Mouse (Mus musculus) small intestine, adult 2 months (tissue): ENCODE data around the gene Glis1. TPM values are rescaled to one million over a fixed set of nuclear protein-coding genes. Genes with fewer than 3 reads are reported as not detected.

Source experiments
- H3K27ac ChIP-seq: fragments of 200-500 bp; 2 replicates; pipeline ENCODE4 v1.5.1; 2012; ENCODE audit warnings: low read depth, low read length, control low read depth, inconsistent platforms; ENCODE audit not compliant: insufficient read depth
- H3K27me3 ChIP-seq: fragments of 200-500 bp; 2 replicates; pipeline ENCODE4 v1.6.1; 2012; ENCODE audit warnings: mild to moderate bottlenecking, moderate library complexity, low read length, inconsistent platforms; ENCODE audit not compliant: control insufficient read depth, insufficient read depth
- H3K36me3 ChIP-seq: fragments of 200-500 bp; 2 replicates; pipeline ENCODE4 v1.6.1; 2012; ENCODE audit warnings: mild to moderate bottlenecking, low read length, control low read depth, inconsistent platforms; ENCODE audit not compliant: control insufficient read depth, insufficient read depth
- H3K4me1 ChIP-seq: fragments of 200-500 bp; 2 replicates; pipeline ENCODE4 v1.6.1; 2012; ENCODE audit warnings: low read length, inconsistent platforms, mixed read lengths; ENCODE audit not compliant: control insufficient read depth, insufficient read depth, insufficient read length
- H3K4me3 ChIP-seq: fragments of 200-500 bp; 2 replicates; pipeline ENCODE4 v1.5.1; 2012; ENCODE audit warnings: low read depth, mild to moderate bottlenecking, control low read depth, inconsistent platforms, low read length, moderate library complexity
- CTCF ChIP-seq: fragments of 200-500 bp; IDR thresholded peaks from 2 replicates; pipeline ENCODE4 v1.5.1; 2012; ENCODE audit warnings: low read depth, mild to moderate bottlenecking, control low read depth, inconsistent platforms, low read length, moderate library complexity, mixed read lengths; ENCODE audit not compliant: insufficient replicate concordance, insufficient read length; ENCODE audit errors: extremely low read depth
- POLR2A ChIP-seq: fragments of 200-500 bp; IDR thresholded peaks from 2 replicates; pipeline ENCODE4 v1.6.1; 2012; ENCODE audit warnings: low read depth, mild to moderate bottlenecking, control low read depth, inconsistent platforms, low read length, moderate library complexity
- WGBS: fragments of 180-500 bp; shearing (Covaris S2); methylation state at CpG from one replicate; pipeline ENCODE4 v1.1.7; 2018; 5-methylcytosine and 5-hydroxymethylcytosine counted together
- polyA plus RNA-seq: library from polyadenylated mRNA; depleted of rRNA; stranded (reverse); fragments of >200 nt; gene quantifications from 2 replicates; pipeline ENCODE4 v1.2.3, GENCODE M21; 2012

The Glis1 gene
- polyA plus RNA-seq, 1 experiment, result 1.0 TPM

GRCm38 (mm10) chr4:107605964-107606602 lies 171.7 kb downstream of the Glis1 start:
- no peak overlapping the region for H3K4me3 ChIP-seq
- H3K4me1 ChIP-seq, result no peaks in the 10 kb centered on the region
- H3K27ac ChIP-seq, result no peak overlapping the region
- no peaks in the 10 kb centered on the region for H3K27me3 ChIP-seq
- H3K36me3 ChIP-seq, result no peaks in the 10 kb centered on the region
- WGBS, result 78% methylated on average over 17 of the region's 17 CpGs
- TF ChIP-seq POLR2A, result no peak
- no peak for TF ChIP-seq CTCF

DNA sequence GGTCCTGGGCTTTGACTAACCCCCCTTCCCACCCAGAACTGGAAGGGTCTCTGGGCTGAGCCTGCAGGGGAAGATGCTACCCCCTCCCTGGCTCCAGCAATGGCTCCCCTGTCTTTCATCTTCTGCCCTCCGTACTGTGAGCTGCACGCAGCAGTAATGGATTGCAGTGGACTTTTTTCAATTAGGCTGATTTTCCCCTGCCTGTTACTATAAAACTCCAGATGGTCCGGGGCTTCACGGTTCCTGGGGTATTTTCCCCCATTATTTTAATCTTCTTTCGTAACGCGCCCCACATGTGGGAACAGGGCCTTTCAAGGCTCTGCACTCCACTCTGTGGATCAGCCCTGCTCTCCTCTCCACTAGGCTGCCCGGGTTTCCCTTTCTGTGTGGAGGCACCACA lies 175.4 kb downstream of the Glis1 start:
- Histone ChIP-seq H3K27me3 (no peaks in the 10 kb centered on the region), H3K4me3 (no peak overlapping the region), H3K36me3 (no peaks in the 10 kb centered on the region), H3K4me1 (no peaks in the 10 kb centered on the region), H3K27ac (no peak overlapping the region)
- WGBS, result 91% methylated on average over 8 of the region's 8 CpGs
- TF ChIP-seq POLR2A (no peak), CTCF (no peak)

DNA sequence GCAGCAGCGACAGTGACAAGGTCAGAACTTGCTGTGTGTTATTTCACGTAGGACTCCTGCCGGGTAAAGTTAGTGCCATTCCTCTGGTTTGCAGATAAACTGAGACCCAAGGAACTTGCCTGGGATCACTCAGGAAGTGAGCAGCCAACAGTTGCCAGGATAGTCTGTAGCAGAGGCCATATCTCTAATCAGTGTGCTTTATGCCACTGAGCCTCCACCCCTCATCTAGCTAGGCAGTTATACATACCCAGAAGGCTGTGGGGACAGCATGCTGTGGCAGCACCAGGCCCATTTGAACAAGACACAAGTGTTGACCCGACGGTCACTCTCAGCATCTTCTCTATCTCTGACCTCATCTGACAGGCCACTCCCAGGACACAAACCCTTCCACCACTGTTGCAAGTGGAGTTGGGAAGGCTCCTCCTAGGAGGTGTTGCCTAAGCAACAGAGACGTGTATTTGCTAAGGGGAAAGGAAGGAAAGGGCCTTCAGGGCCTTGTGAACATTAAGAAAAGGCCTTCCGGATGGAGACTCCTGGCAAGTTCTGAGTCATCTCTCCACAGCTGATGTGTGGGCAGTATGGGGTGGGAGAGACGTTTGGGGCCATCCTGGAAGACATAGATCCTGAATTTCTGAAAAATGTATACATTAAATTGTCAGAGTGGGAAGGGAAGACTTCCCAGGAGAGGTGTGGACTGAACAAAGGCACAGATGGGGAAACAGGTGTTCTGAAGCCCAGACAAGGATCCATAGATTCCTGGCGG lies 177.7 kb downstream of the Glis1 start:
- 63% methylated on average over 9 of the region's 9 CpGs for WGBS

GRCm38 (mm10) chr4:107617596-107618230 lies 183.3 kb downstream of the Glis1 start:
- no peaks in the 10 kb centered on the region for H3K36me3 ChIP-seq
- H3K4me1 ChIP-seq, result no peaks in the 10 kb centered on the region
- H3K27ac ChIP-seq, result no peak overlapping the region
- no peak overlapping the region for H3K4me3 ChIP-seq
- WGBS, result 61% methylated on average over 6 of the region's 6 CpGs
- TF ChIP-seq POLR2A (no peak), CTCF (no peak)
- H3K27me3 ChIP-seq, result no peaks in the 10 kb centered on the region

More for the DNA sequence above, 177.7 kb downstream of the Glis1 start:
- Histone ChIP-seq H3K36me3 (no peaks in the 10 kb centered on the region), H3K27ac (no peak overlapping the region), H3K4me1 (no peaks in the 10 kb centered on the region), H3K4me3 (no peak overlapping the region), H3K27me3 (no peaks in the 10 kb centered on the region)
- TF ChIP-seq CTCF (no peak), POLR2A (no peak)

- Histone ChIP-seq H3K4me3 (no peak overlapping the region), H3K4me1 (no peaks in the 10 kb centered on the region), H3K36me3 (no peaks in the 10 kb centered on the region), H3K27me3 (no peaks in the 10 kb centered on the region), H3K27ac (no peak overlapping the region)
- no peak for TF ChIP-seq CTCF
- no peak for TF ChIP-seq POLR2A
- WGBS, result 95% methylated on average over 7 of the region's 7 CpGs
These were observed 185.1 kb downstream of the Glis1 start for GRCm38 (mm10) chr4:107619487-107619886.

DNA sequence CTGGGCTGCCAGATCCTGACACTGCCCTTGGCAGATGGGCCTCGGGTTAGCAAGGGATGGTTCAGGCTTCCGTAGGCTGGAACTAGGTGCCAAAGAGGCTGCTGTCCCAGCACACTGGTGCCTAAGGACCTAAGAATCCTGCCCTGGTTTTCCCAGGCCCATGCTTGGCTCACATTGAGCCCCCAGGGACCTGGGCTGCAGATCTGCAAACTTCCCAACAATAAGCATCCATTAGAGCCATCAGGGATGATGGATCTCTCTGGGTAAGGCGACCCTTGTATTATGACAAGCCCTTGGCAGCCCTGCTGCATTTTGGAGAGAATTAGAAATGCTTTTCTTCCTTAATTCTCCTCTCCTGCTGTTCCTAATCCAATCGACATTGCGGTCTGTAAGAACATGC lies 187.0 kb downstream of the Glis1 start:
- Histone ChIP-seq H3K4me1 (no peaks in the 10 kb centered on the region), H3K27me3 (no peaks in the 10 kb centered on the region), H3K4me3 (no peak overlapping the region), H3K36me3 (no peaks in the 10 kb centered on the region), H3K27ac (no peak overlapping the region)
- WGBS, result 73% methylated on average over 5 of the region's 5 CpGs
- TF ChIP-seq POLR2A (no peak), CTCF (no peak)

- Histone ChIP-seq H3K4me1 (no peaks in the 10 kb centered on the region), H3K27me3 (no peaks in the 10 kb centered on the region), H3K27ac (no peak overlapping the region), H3K4me3 (no peak overlapping the region), H3K36me3 (no peaks in the 10 kb centered on the region)
- WGBS, result 67% methylated on average over 6 of the region's 6 CpGs
- TF ChIP-seq CTCF (no peak), POLR2A (no peak)
These were observed 187.9 kb downstream of the Glis1 start for GRCm38 (mm10) chr4:107622296-107622695.
